In the genomic region with DNA sequence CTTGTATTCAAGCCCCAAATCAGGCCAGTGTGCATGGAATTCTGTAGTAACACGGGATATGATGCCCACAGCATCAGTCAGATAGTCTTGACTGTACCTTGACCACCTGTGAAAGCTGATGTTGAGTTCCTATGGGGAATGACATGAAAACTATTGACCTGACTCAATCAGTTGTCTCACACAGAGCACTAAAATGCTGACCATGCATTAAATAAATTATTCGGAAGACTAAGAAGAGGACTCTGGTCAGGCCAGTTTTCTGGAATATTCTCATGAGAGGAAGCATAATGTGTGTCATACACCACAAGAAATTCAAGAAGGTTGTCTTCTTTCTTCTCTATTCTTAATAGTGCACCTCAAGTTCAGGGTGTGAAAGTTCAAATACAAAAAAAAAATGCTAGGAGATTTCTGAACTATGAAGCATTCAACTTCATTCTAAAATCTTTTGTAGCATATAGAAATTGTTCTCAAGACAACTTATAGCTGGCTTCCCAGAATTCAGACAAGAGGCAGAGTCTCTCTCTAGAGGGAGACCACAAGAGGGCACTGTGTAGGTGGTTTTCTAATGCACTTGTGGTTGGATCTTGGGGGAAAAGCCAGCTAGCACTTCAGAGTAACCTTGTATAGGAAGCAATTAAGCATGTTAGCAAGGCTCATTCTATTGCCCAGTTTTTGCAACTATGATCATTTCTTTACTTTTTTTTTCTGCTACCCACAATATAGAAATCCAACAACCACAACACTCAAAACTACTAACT, we compare ENCODE assay signal across 10 mouse cellular contexts.
A peak's percentile ranks its signal among the peaks of the same experiment; 100 is the strongest.
DNase-seq lines count a peak whose midpoint lies in the region; ATAC-seq lines count a peak whose summit lies in the region.
"Had no signal": no experiment of that assay in that cellular context is flagged by ENCODE, and none has a peak within 500 bp of the region (broad histone marks: within the 10 kb centered on the region; RNA-seq: fewer than 3 reads in every experiment).

No protein-coding gene starts in this region.

- H3K9me3 ChIP-seq in heart, embryonic 11.5 days (replicated peaks; ENCODE audit: control insufficient read depth, low read length): no peaks in the 10 kb centered on the region
- no peaks in the 10 kb centered on the region for H3K9me3 ChIP-seq in midbrain, embryonic 14.5 days (ENCODE audit: control insufficient read depth, low read length)
- H3K9me3 ChIP-seq in midbrain, embryonic 10.5 days (replicated peaks): no peaks in the 10 kb centered on the region
- H3K9me3 ChIP-seq: heart, embryonic 13.5 days; liver, embryonic 15.5 days had no signal

- H3K4me3 ChIP-seq in heart, embryonic 11.5 days (ENCODE audit: low read depth, low read length): no peak overlapping the region
- H3K4me3 ChIP-seq in midbrain, embryonic 14.5 days (replicated peaks; ENCODE audit: low read depth, low read length): no peak overlapping the region
- no peak overlapping the region for H3K4me3 ChIP-seq in midbrain, embryonic 10.5 days
- H3K4me3 ChIP-seq: heart, embryonic 13.5 days; liver, embryonic 15.5 days had no signal

- no peaks in the 10 kb centered on the region for H3K27me3 ChIP-seq in heart, embryonic 11.5 days (ENCODE audit: control insufficient read depth, insufficient read depth, low read length)
- no peaks in the 10 kb centered on the region for H3K27me3 ChIP-seq in midbrain, embryonic 14.5 days (ENCODE audit: control insufficient read depth, insufficient read depth, low read length)
- H3K27me3 ChIP-seq in midbrain, embryonic 10.5 days (ENCODE audit: low read depth, poor library complexity, severe bottlenecking): no peaks in the 10 kb centered on the region
- H3K27me3 ChIP-seq: heart, embryonic 13.5 days; liver, embryonic 15.5 days had no signal

- WGBS in heart, embryonic 11.5 days (ENCODE audit: insufficient replicate concordance): 51% methylated on average over 2 of the region's 2 CpGs
- 72% methylated on average over 2 of the region's 2 CpGs for WGBS in midbrain, embryonic 14.5 days
- 68% methylated on average over 2 of the region's 2 CpGs for WGBS in midbrain, embryonic 10.5 days

- ATAC-seq in heart, embryonic 11.5 days (replicated peaks; ENCODE audit: insufficient number of reproducible peaks, low FRiP score, low TSS enrichment): no peak
- ATAC-seq in midbrain, embryonic 14.5 days (ENCODE audit: low FRiP score, low TSS enrichment): no peak

- DNase-seq in heart, adult 18-20 months: peak; percentile 2 to 29
- peak; percentile 63 for DNase-seq in midbrain, embryonic 14.5 days
- DNase-seq in midbrain, embryonic 10.5 days (ENCODE audit: low spot score): no peak
- DNase-seq in cerebellum, postnatal 14 days: peak; percentile 55 to 61
- DNase-seq in retina, embryonic 14.5 days (ENCODE audit: low spot score): peak; percentile 74
- no peak for DNase-seq in thymus, postnatal 36 days
- no peak for DNase-seq in spleen, adult 12 weeks (ENCODE audit: low spot score)

- no peaks in the 10 kb centered on the region for H3K4me1 ChIP-seq in heart, embryonic 11.5 days (ENCODE audit: control insufficient read depth, insufficient read depth, low read length)
- H3K4me1 ChIP-seq in midbrain, embryonic 14.5 days (ENCODE audit: control insufficient read depth, insufficient read depth, low read length): no peaks in the 10 kb centered on the region
- no peaks in the 10 kb centered on the region for H3K4me1 ChIP-seq in midbrain, embryonic 10.5 days
- H3K4me1 ChIP-seq: heart, embryonic 13.5 days; liver, embryonic 15.5 days had no signal

- no peak overlapping the region for H3K9ac ChIP-seq in heart, embryonic 11.5 days (ENCODE audit: low read depth, low read length)
- no peak overlapping the region for H3K9ac ChIP-seq in midbrain, embryonic 14.5 days (replicated peaks; ENCODE audit: low read length)
- H3K9ac ChIP-seq: heart, embryonic 13.5 days; liver, embryonic 15.5 days had no signal

- H3K27ac ChIP-seq in heart, embryonic 11.5 days (ENCODE audit: low read depth, low read length): no peak overlapping the region
- H3K27ac ChIP-seq in midbrain, embryonic 14.5 days (replicated peaks; ENCODE audit: low read depth, low read length): no peak overlapping the region
- no peak overlapping the region for H3K27ac ChIP-seq in midbrain, embryonic 10.5 days (replicated peaks)
- H3K27ac ChIP-seq: heart, embryonic 13.5 days; liver, embryonic 15.5 days had no signal

- H3K4me2 ChIP-seq in heart, embryonic 11.5 days: no peak overlapping the region
- H3K4me2 ChIP-seq in midbrain, embryonic 14.5 days (ENCODE audit: low read length): no peak overlapping the region
- H3K4me2 ChIP-seq: heart, embryonic 13.5 days; liver, embryonic 15.5 days had no signal

- H3K36me3 ChIP-seq in heart, embryonic 11.5 days (ENCODE audit: control insufficient read depth, insufficient read depth, low read length): no peaks in the 10 kb centered on the region
- no peaks in the 10 kb centered on the region for H3K36me3 ChIP-seq in midbrain, embryonic 14.5 days (ENCODE audit: control insufficient read depth, insufficient read depth, low read length)
- H3K36me3 ChIP-seq in midbrain, embryonic 10.5 days: no peaks in the 10 kb centered on the region
- H3K36me3 ChIP-seq: heart, embryonic 13.5 days; liver, embryonic 15.5 days had no signal

Comparison
In these comparisons a context has a peak if more than half of its experiments do, and no peak if none do; other contexts are left out.
1. DNase-seq: peak in heart, adult 18-20 months (2 of 2), midbrain, embryonic 14.5 days (single experiment), cerebellum, postnatal 14 days (2 of 2) and retina, embryonic 14.5 days (single experiment); none in midbrain, embryonic 10.5 days (single experiment), thymus, postnatal 36 days (0 of 2) and spleen, adult 12 weeks (single experiment).